Mouse (Mus musculus) heart, embryonic 16.5 days (tissue): ENCODE results near the gene Mex3d. TPM values are rescaled to one million over a fixed set of nuclear protein-coding genes. Genes with fewer than 3 reads are reported as not detected.

Experiments used
- ATAC-seq: fragments of 200-750 bp; cut with Nextera tagmentation; replicated peaks from 2 replicates; pipeline ENCODE4 v1.8.0; 2017; ENCODE audit warnings: moderate number of reproducible peaks; ENCODE audit not compliant: insufficient read depth, low FRiP score; ENCODE audit errors: extremely low read depth
- H3K27ac ChIP-seq: fragments of 300-500 bp; sonication (generic); 2 replicates; pipeline ENCODE4 v1.5.1; 2014; ENCODE audit warnings: mild to moderate bottlenecking, low read length, control low read depth, moderate library complexity
- H3K27me3 ChIP-seq: fragments of 300-500 bp; sonication (generic); 2 replicates; pipeline ENCODE4 v1.6.1; 2014; ENCODE audit warnings: low read length, mixed read lengths; ENCODE audit not compliant: control insufficient read depth, insufficient read depth
- H3K36me3 ChIP-seq: fragments of 300-500 bp; sonication (generic); 2 replicates; pipeline ENCODE4 v1.6.1; 2014; ENCODE audit not compliant: control insufficient read depth, insufficient read depth
- H3K4me1 ChIP-seq: fragments of 300-500 bp; sonication (generic); 2 replicates; pipeline ENCODE4 v1.6.1; 2014; ENCODE audit warnings: low read length, mixed read lengths; ENCODE audit not compliant: control insufficient read depth, insufficient read depth
- H3K4me2 ChIP-seq: fragments of 300-500 bp; sonication (generic); 2 replicates; pipeline ENCODE4 v1.6.1; 2014; ENCODE audit warnings: low read depth, mild to moderate bottlenecking, control low read depth, low read length
- H3K4me3 ChIP-seq: fragments of 300-500 bp; sonication (generic); 2 replicates; pipeline ENCODE4 v1.5.1; 2014; ENCODE audit warnings: mild to moderate bottlenecking, control low read depth, low read length
- H3K9ac ChIP-seq: fragments of 300-500 bp; sonication (generic); 2 replicates; pipeline ENCODE4 v1.6.1; 2014; ENCODE audit warnings: low read length, control low read depth
- H3K9me3 ChIP-seq: fragments of 300-500 bp; sonication (generic); replicated peaks from 2 replicates; pipeline ENCODE4 v1.6.1; 2016; ENCODE audit warnings: low read length; ENCODE audit not compliant: control insufficient read depth
- WGBS: fragments of 180-500 bp; shearing (Covaris S2); extraction: QIAGEN DNeasy Blood & Tissue Kit; methylation state at CpG from one replicate; pipeline ENCODE4 v1.1.7; 2014; 5-methylcytosine and 5-hydroxymethylcytosine counted together
- polyA plus RNA-seq: library from polyadenylated mRNA; unstranded; fragments of >200 nt; fragmentation: Nextera tagmentation; extraction: Ambion mirVana; gene quantifications from 2 replicates; pipeline ENCODE4 v1.2.1, GENCODE M21; 2015

Mex3d gene
- polyA plus RNA-seq, 1 experiment from 2014 or later, result 2.8 TPM

GRCm38 (mm10) chr10:80403044-80403692, 15.7 kb upstream of the Mex3d start:
- no peaks in the 10 kb centered on the region for H3K9me3 ChIP-seq
- H3K27ac ChIP-seq, result no peak overlapping the region
- no peak for ATAC-seq
- no peak overlapping the region for H3K4me3 ChIP-seq
- peaks cover 38% of the 10 kb centered on the region for H3K4me1 ChIP-seq
- H3K4me2 ChIP-seq, result no peak overlapping the region
- 76% methylated on average over 4 of the region's 4 CpGs for WGBS
- no peak overlapping the region for H3K9ac ChIP-seq
- H3K36me3 ChIP-seq, result peaks cover 24% of the 10 kb centered on the region
- no peaks in the 10 kb centered on the region for H3K27me3 ChIP-seq

- WGBS, result 69% methylated on average over 4 of the region's 4 CpGs
- Histone ChIP-seq H3K9me3 (no peaks in the 10 kb centered on the region), H3K4me1 (peaks cover 43% of the 10 kb centered on the region), H3K4me3 (no peak overlapping the region), H3K27ac (peak overlapping the region; percentile 86), H3K9ac (peak overlapping the region; percentile 79), H3K4me2 (no peak overlapping the region), H3K27me3 (no peaks in the 10 kb centered on the region), H3K36me3 (peaks cover 24% of the 10 kb centered on the region)
- no peak for ATAC-seq
Measured at GRCm38 (mm10) chr10:80400704-80401161, 13.3 kb upstream of the Mex3d start.

DNA sequence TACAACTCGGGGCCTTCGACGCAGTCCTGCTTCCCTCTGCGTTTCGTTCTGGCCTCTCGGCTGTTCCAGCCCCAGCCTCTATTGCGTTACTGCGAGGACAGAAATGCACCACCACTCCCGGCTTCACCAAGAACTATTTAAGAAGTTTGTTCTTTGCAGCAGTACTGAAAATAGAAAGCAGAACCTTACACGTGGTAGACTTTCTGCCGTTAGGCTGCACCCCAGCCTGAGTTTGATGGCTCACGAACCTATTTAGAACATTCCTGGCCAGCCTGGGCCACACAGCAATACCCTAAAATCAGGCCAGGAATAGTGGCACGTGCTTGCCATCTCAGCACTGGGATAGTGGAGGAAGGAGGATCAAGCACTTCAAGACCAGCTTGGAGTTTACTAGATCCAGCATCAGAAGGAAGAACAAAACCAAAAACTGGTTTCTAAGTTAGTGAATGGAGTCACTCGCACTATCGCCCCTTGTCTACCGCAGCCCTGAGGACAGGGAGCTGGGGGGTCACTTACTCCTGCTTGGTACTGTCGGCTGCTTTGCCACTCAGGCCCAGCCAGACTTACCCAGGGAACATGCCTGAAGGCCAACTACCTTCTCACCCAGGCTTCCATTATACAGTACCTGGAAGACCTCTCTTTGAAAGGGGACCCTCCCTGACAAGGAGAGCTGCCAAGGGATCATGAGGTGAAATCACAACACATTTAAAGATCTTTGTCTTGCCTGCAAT, 12.7 kb upstream of the Mex3d start:
- Histone ChIP-seq H3K9ac (peak overlapping the region; percentile 79), H3K27me3 (no peaks in the 10 kb centered on the region), H3K27ac (peak overlapping the region; percentile 86), H3K36me3 (peaks cover 27% of the 10 kb centered on the region), H3K4me3 (peak overlapping the region; percentile 81), H3K4me1 (peaks cover 37% of the 10 kb centered on the region), H3K9me3 (no peaks in the 10 kb centered on the region), H3K4me2 (peak overlapping the region; percentile 80)
- no peak for ATAC-seq
- WGBS, result 10% methylated on average over 17 of the region's 17 CpGs

- peaks cover 34% of the 10 kb centered on the region for H3K36me3 ChIP-seq
- peak; percentile 95 for ATAC-seq
- WGBS, result under 1% methylated on average over 82 of the region's 82 CpGs
Measured at GRCm38 (mm10) chr10:80399191-80399972, 11.9 kb upstream of the Mex3d start, which contains the start of gene Mbd3. Mbd3 (minus strand) TSS chr10:80399550.

GRCm38 (mm10) chr10:80398719-80399190, 11.3 kb upstream of the Mex3d start:
- H3K27ac ChIP-seq, result peak overlapping the region; percentile 99
- peak overlapping the region; percentile 81 for H3K4me3 ChIP-seq
- ATAC-seq, result peak; percentile 86
- under 1% methylated on average over 49 of the region's 59 CpGs for WGBS
- peak overlapping the region; percentile 90 for H3K4me2 ChIP-seq
- H3K36me3 ChIP-seq, result peaks cover 39% of the 10 kb centered on the region
- H3K9ac ChIP-seq, result peak overlapping the region; percentile 96
- H3K4me1 ChIP-seq, result peaks cover 27% of the 10 kb centered on the region
- no peaks in the 10 kb centered on the region for H3K27me3 ChIP-seq
- H3K9me3 ChIP-seq, result no peaks in the 10 kb centered on the region

More at GRCm38 (mm10) chr10:80399191-80399972, 11.9 kb upstream of the Mex3d start, which contains the start of gene Mbd3:
- no peaks in the 10 kb centered on the region for H3K27me3 ChIP-seq
- H3K4me3 ChIP-seq, result peak within 1 kb of the TSS; percentile 81
- peaks cover 29% of the 10 kb centered on the region for H3K4me1 ChIP-seq
- peak within 1 kb of the TSS; percentile 99 for H3K27ac ChIP-seq
- peak within 1 kb of the TSS; percentile 96 for H3K9ac ChIP-seq
- H3K4me2 ChIP-seq, result peak within 1 kb of the TSS; percentile 90
- H3K9me3 ChIP-seq, result no peaks in the 10 kb centered on the region

DNA sequence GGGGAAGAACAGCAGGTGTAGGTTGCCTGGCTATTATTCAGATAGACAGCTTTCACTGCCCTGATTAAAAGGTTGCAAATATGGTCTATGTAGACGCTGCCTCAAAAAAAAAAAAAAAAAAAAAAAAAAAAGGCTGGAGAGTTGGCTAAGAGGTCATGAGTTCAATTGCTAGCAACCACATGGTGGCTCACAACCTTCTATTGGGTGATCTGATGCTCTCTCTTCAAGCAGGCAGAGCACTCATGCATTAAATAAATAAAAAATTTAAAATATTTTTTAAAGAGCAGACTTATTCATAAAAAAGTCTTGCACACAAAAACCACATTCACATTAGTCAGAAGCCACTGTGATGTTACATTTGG, 10.7 kb upstream of the Mex3d start:
- Histone ChIP-seq H3K36me3 (peaks cover 38% of the 10 kb centered on the region), H3K27me3 (no peaks in the 10 kb centered on the region), H3K27ac (peak overlapping the region; percentile 99), H3K4me1 (peaks cover 25% of the 10 kb centered on the region), H3K4me3 (peak overlapping the region; percentile 81), H3K9ac (peak overlapping the region; percentile 96), H3K4me2 (peak overlapping the region; percentile 90), H3K9me3 (no peaks in the 10 kb centered on the region)
- no peak for ATAC-seq
- 0% methylated on average over 1 of the region's 1 CpGs for WGBS

GRCm38 (mm10) chr10:80397524-80398173, 10.2 kb upstream of the Mex3d start:
- H3K9ac ChIP-seq, result peak overlapping the region; percentile 96
- no peaks in the 10 kb centered on the region for H3K9me3 ChIP-seq
- H3K4me2 ChIP-seq, result peak overlapping the region; percentile 90
- peaks cover 38% of the 10 kb centered on the region for H3K36me3 ChIP-seq
- H3K27ac ChIP-seq, result peak overlapping the region; percentile 37; the same call in 1 of the 2 replicates
- H3K27me3 ChIP-seq, result no peaks in the 10 kb centered on the region
- peaks cover 25% of the 10 kb centered on the region for H3K4me1 ChIP-seq
- 49% methylated on average over 8 of the region's 8 CpGs for WGBS
- no peak for ATAC-seq
- peak overlapping the region; percentile 81 for H3K4me3 ChIP-seq

DNA sequence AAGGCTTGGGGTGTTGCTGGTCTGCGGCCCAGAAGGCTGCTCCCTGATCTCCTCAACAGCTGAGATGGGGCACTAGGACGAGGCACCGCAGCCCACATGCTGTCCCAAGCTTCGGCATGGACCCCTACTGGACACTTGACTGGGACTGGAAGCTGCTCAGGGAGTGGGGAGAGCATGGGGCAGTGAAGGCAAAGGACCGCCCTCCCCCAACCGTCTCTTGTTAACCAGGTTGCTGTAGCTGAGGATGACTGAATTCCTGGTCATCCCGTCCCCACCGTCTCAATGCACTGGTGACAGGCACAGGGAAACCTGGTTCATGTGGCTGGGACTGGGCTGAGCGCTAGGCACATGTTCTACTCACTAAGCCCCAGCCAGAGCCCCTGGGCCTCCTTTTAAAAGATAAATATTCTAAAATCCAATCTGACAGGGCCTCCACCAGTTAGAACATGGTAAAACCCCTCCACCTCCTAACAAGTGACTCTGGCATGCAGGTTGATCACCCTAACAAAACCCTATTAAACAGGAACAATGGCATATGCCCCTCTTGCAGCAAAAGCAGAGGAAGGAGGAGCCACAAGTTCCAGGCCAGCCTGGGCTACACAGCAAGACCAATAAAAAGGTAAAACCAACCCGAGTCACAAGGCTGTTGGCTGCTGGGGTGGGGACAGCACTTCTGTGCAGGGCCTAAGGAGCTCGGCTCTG, 9.5 kb upstream of the Mex3d start:
- no peak for ATAC-seq
- Histone ChIP-seq H3K27me3 (no peaks in the 10 kb centered on the region), H3K4me3 (0 out of 2 replicates have a peak overlapping the region, but pooled peaks have one; percentile 1), H3K27ac (no peak overlapping the region), H3K36me3 (peaks cover 39% of the 10 kb centered on the region), H3K9me3 (no peaks in the 10 kb centered on the region), H3K4me1 (peaks cover 25% of the 10 kb centered on the region), H3K9ac (peak overlapping the region; percentile 96; the same call in 1 of the 2 replicates), H3K4me2 (peak overlapping the region; percentile 90)
- 81% methylated on average over 11 of the region's 11 CpGs for WGBS
